Mouse (Mus musculus) kidney, adult 2 months (tissue): ENCODE measurements at regions not wholly inside any gene's neighbourhood (a gene's known extent, or its start where the extent isn't known, plus 50 kb on each side); places are given as distances from the start of the nearest gene placed in this dataset.

Source experiments
- CTCF ChIP-seq: fragments of 200-500 bp; conservative IDR thresholded peaks from 2 replicates; pipeline ENCODE4 v1.5.1; 2011; ENCODE audit warnings: low read depth, mild to moderate bottlenecking, control low read depth, low read length, moderate library complexity, mixed read lengths; ENCODE audit not compliant: insufficient read depth, insufficient read length
- POLR2A ChIP-seq: fragments of 200-500 bp; IDR thresholded peaks from one replicate; pipeline ENCODE4 v1.6.1; 2011; ENCODE audit warnings: low read depth, low read length, control low read depth

DNA sequence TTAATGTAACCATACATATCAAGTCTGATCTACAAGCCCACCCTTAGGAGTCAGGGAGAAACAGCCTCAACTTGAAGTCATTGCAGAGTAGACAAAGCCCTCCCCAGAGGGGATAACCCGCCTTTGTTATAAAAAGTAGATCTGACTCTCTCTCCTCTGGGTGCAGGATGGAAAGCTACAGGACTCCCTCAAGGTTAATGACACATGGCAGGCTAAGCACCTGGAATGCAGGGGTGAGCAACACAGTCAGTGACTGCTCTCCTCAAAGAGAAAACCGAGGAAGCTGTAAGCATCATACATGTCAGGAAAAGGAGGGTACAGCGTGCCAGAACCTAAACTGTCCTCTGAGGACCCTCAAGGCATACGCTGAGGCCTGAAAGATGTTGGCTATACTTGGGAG is 177.1 kb downstream of the Mycn start:
- TF ChIP-seq CTCF: no peak
- TF ChIP-seq POLR2A: no peak
